Mouse (Mus musculus): ENCODE data around the gene Gstm5. TPM values are rescaled to one million over a fixed set of nuclear protein-coding genes. Genes with fewer than 3 reads are reported as not detected.

Gene Gstm5
- polyA plus RNA-seq, 1 experiment from 2014 or later, result 172 TPM

GRCm38 (mm10) chr3:107925335-107925734, 29.7 kb downstream of the Gstm5 start:
- H3K9me3 ChIP-seq (ENCODE audit: control insufficient read depth), result no peaks in the 10 kb centered on the region
- H3K4me1 ChIP-seq (replicated peaks; ENCODE audit: control insufficient read depth, insufficient read depth, low read length), result no peaks in the 10 kb centered on the region
- ATAC-seq, result no peak
- H3K9ac ChIP-seq (ENCODE audit: low read depth, low read length), result no peak overlapping the region
- no peaks in the 10 kb centered on the region for H3K27me3 ChIP-seq (replicated peaks; ENCODE audit: control insufficient read depth, insufficient read depth, low read length)
- H3K36me3 ChIP-seq (ENCODE audit: control insufficient read depth, insufficient read depth), result no peaks in the 10 kb centered on the region
- TF ChIP-seq CTCF (IDR thresholded peaks at IDR 0.05; ENCODE audit: low read depth), result no peak
- H3K4me3 ChIP-seq (ENCODE audit: low read depth, low read length), result no peak overlapping the region
- no peak overlapping the region for H3K4me2 ChIP-seq (replicated peaks; ENCODE audit: low read depth)
- 89% methylated on average over 3 of the region's 3 CpGs for WGBS
- H3K27ac ChIP-seq (ENCODE audit: low read depth, low read length), result no peak overlapping the region

DNA sequence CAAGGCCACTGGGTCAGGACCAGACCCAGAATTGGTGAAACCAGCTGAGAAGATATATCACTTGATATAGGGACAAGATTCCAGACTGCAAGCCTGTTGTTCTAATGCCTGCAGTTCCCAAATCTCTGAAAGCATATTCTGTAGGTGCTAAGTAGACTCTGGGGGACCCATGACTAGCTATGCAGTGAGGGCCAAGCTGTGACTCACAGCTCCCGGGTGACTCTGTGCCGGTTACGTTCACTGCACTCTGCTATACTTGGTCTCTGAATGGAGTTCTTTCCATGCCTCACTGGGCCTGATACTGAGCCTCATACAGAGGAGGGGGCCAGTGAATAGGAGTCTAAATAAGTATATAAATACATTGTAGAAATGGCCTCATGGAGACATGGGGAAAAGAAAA, 32.2 kb downstream of the Gstm5 start:
- Histone ChIP-seq H3K4me2 (replicated peaks; ENCODE audit: low read depth) (no peak overlapping the region), H3K4me3 (ENCODE audit: low read depth, low read length) (no peak overlapping the region), H3K27ac (ENCODE audit: low read depth, low read length) (no peak overlapping the region), H3K27me3 (replicated peaks; ENCODE audit: control insufficient read depth, insufficient read depth, low read length) (no peaks in the 10 kb centered on the region), H3K36me3 (ENCODE audit: control insufficient read depth, insufficient read depth) (no peaks in the 10 kb centered on the region), H3K9ac (ENCODE audit: low read depth, low read length) (no peak overlapping the region), H3K9me3 (ENCODE audit: control insufficient read depth) (no peaks in the 10 kb centered on the region), H3K4me1 (replicated peaks; ENCODE audit: control insufficient read depth, insufficient read depth, low read length) (no peaks in the 10 kb centered on the region)
- no peak for TF ChIP-seq CTCF (IDR thresholded peaks at IDR 0.05; ENCODE audit: low read depth)
- WGBS, result 93% methylated on average over 3 of the region's 3 CpGs
- ATAC-seq, result no peak

DNA sequence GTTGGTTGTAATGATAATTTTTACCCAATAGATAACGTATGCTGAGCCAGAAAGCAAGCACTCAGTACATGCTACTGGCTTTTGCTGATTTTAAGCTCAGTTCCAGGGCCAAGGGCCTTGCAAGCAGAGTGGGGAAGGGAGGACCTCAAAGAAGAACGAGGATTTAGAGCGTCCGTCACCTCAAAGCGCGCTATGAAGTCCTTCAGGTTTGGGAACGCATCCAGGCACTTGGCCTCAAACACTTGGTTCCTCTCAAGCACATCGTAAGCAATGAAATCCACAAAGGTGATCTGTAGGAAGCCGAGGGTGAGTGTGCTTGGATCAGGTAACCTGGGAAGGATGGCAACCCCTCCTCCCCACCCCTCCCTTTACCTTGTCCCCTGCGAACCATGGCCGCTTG, 33.1 kb downstream of the Gstm5 start:
- ATAC-seq, result no peak
- H3K4me2 ChIP-seq (replicated peaks; ENCODE audit: low read depth), result no peak overlapping the region
- 76% methylated on average over 11 of the region's 11 CpGs for WGBS

DNA sequence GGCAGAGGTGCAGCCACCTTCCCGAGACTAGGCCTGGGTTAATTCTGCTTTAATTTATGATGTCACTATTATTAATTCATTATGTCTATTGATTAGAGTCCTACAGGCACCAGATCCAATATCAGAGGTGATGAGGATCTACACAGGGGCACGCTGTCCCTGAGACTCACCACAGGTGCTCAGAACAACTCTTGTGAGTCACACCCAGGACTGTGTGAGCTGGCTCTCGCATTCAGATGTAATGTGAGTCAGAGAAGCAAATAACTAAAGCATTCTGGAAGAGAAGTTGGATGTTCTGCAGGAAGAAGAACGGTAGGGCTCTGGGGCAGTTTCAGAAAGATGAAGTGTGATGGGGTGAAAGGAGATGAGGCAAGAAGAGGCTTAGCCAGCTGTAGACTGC, 33.6 kb downstream of the Gstm5 start:
- 76% methylated on average over 4 of the region's 4 CpGs for WGBS
- ATAC-seq, result no peak
- H3K9ac ChIP-seq (ENCODE audit: low read depth, low read length), result no peak overlapping the region

More for the DNA sequence above, 33.1 kb downstream of the Gstm5 start:
- Histone ChIP-seq H3K9me3 (ENCODE audit: control insufficient read depth) (no peaks in the 10 kb centered on the region), H3K4me3 (ENCODE audit: low read depth, low read length) (no peak overlapping the region), H3K4me1 (replicated peaks; ENCODE audit: control insufficient read depth, insufficient read depth, low read length) (no peaks in the 10 kb centered on the region), H3K36me3 (ENCODE audit: control insufficient read depth, insufficient read depth) (no peaks in the 10 kb centered on the region), H3K27ac (ENCODE audit: low read depth, low read length) (no peak overlapping the region), H3K27me3 (replicated peaks; ENCODE audit: control insufficient read depth, insufficient read depth, low read length) (no peaks in the 10 kb centered on the region), H3K9ac (ENCODE audit: low read depth, low read length) (no peak overlapping the region)
- TF ChIP-seq CTCF (IDR thresholded peaks at IDR 0.05; ENCODE audit: low read depth), result no peak

GRCm38 (mm10) chr3:107929731-107930130, 34.1 kb downstream of the Gstm5 start:
- H3K27me3 ChIP-seq (replicated peaks; ENCODE audit: control insufficient read depth, insufficient read depth, low read length), result no peaks in the 10 kb centered on the region
- no peaks in the 10 kb centered on the region for H3K4me1 ChIP-seq (replicated peaks; ENCODE audit: control insufficient read depth, insufficient read depth, low read length)
- TF ChIP-seq CTCF (IDR thresholded peaks at IDR 0.05; ENCODE audit: low read depth), result no peak
- no peak overlapping the region for H3K27ac ChIP-seq (ENCODE audit: low read depth, low read length)
- 72% methylated on average over 4 of the region's 4 CpGs for WGBS
- no peak overlapping the region for H3K9ac ChIP-seq (ENCODE audit: low read depth, low read length)
- H3K4me2 ChIP-seq (replicated peaks; ENCODE audit: low read depth), result no peak overlapping the region
- H3K4me3 ChIP-seq (ENCODE audit: low read depth, low read length), result no peak overlapping the region
- H3K9me3 ChIP-seq (ENCODE audit: control insufficient read depth), result no peaks in the 10 kb centered on the region
- ATAC-seq, result no peak
- H3K36me3 ChIP-seq (ENCODE audit: control insufficient read depth, insufficient read depth), result no peaks in the 10 kb centered on the region

More for the DNA sequence above, 33.6 kb downstream of the Gstm5 start:
- Histone ChIP-seq H3K9me3 (ENCODE audit: control insufficient read depth) (no peaks in the 10 kb centered on the region), H3K4me1 (replicated peaks; ENCODE audit: control insufficient read depth, insufficient read depth, low read length) (no peaks in the 10 kb centered on the region), H3K36me3 (ENCODE audit: control insufficient read depth, insufficient read depth) (no peaks in the 10 kb centered on the region), H3K27me3 (replicated peaks; ENCODE audit: control insufficient read depth, insufficient read depth, low read length) (no peaks in the 10 kb centered on the region), H3K27ac (ENCODE audit: low read depth, low read length) (no peak overlapping the region), H3K4me2 (replicated peaks; ENCODE audit: low read depth) (no peak overlapping the region), H3K4me3 (ENCODE audit: low read depth, low read length) (no peak overlapping the region)
- TF ChIP-seq CTCF (IDR thresholded peaks at IDR 0.05; ENCODE audit: low read depth), result no peak

DNA sequence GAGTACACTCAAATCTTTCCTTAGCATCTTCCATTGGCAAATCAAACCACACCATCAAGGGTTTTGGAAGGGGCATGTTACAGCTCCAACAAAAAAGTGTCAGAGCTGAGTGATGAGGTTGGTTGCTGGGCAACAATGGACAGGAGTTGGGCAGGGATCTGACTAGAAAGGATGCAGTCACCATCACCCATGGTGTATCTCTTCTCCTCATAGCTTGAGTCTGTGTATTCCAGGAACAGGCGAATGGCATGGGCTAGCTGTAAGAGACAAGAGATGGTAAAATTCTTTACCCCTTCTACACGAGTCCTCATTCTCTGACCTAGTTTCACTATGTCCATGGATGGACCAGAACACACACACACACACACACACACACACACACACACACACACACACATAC, 35.5 kb downstream of the Gstm5 start:
- 55% methylated on average over 2 of the region's 2 CpGs for WGBS
- Histone ChIP-seq H3K4me1 (replicated peaks; ENCODE audit: control insufficient read depth, insufficient read depth, low read length) (no peaks in the 10 kb centered on the region), H3K4me2 (replicated peaks; ENCODE audit: low read depth) (peak overlapping the region; percentile 65), H3K9ac (ENCODE audit: low read depth, low read length) (no peak overlapping the region; the same call in 1 of the 2 replicates), H3K36me3 (ENCODE audit: control insufficient read depth, insufficient read depth) (no peaks in the 10 kb centered on the region), H3K27me3 (replicated peaks; ENCODE audit: control insufficient read depth, insufficient read depth, low read length) (no peaks in the 10 kb centered on the region), H3K27ac (ENCODE audit: low read depth, low read length) (no peak overlapping the region), H3K9me3 (ENCODE audit: control insufficient read depth) (no peaks in the 10 kb centered on the region), H3K4me3 (ENCODE audit: low read depth, low read length) (peak overlapping the region; percentile 23; the same call in 1 of the 2 replicates)
- no peak for TF ChIP-seq CTCF (IDR thresholded peaks at IDR 0.05; ENCODE audit: low read depth)
- ATAC-seq, result no peak

DNA sequence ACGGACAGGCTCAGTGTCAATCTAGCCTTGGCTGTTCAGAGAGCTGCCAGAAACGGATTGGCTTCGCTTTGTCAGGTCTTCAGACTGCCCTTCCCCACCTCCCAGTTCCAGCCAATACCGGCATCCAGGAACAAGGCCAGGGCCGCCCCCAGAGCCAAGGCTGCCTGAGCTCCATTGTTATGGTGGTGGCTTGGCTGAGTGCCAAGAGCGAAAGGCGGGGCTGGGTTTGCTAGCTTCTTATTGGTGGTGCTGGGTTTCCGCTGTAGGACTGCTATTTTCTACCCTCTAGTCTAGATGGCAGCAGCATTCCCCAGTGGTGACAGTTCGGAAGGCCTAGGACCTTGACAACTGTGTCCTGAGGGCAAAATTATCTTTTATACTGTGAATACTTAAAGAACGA, 36.0 kb downstream of the Gstm5 start, which contains the start of gene Gstm7:
Gene Gstm7 (minus strand): TSS at position 148 of the 400 bp plus-strand sequence.
- WGBS, result 4% methylated on average over 10 of the region's 10 CpGs

More for the DNA sequence above, 36.0 kb downstream of the Gstm5 start, which contains the start of gene Gstm7:
- no peaks in the 10 kb centered on the region for H3K4me1 ChIP-seq (replicated peaks; ENCODE audit: control insufficient read depth, insufficient read depth, low read length)
- no peak within 1 kb of the TSS for H3K27ac ChIP-seq (ENCODE audit: low read depth, low read length)
- peak within 1 kb of the TSS; percentile 23; the same call in 1 of the 2 replicates for H3K4me3 ChIP-seq (ENCODE audit: low read depth, low read length)
- peak; percentile 95 for ATAC-seq
- H3K9me3 ChIP-seq (ENCODE audit: control insufficient read depth), result no peaks in the 10 kb centered on the region
- peak within 1 kb of the TSS; percentile 65 for H3K4me2 ChIP-seq (replicated peaks; ENCODE audit: low read depth)
- no peaks in the 10 kb centered on the region for H3K27me3 ChIP-seq (replicated peaks; ENCODE audit: control insufficient read depth, insufficient read depth, low read length)
- TF ChIP-seq CTCF (IDR thresholded peaks at IDR 0.05; ENCODE audit: low read depth), result peak; percentile 67
- H3K9ac ChIP-seq (ENCODE audit: low read depth, low read length), result peak within 1 kb of the TSS; percentile 31; the same call in 1 of the 2 replicates
- H3K36me3 ChIP-seq (ENCODE audit: control insufficient read depth, insufficient read depth), result no peaks in the 10 kb centered on the region
